Mouse (Mus musculus) ES-Bruce4 (cell line): ENCODE data around the gene Rec8. TPM values are rescaled to one million over a fixed set of nuclear protein-coding genes. Genes with fewer than 3 reads are reported as not detected.

Experiments used
- H3K27ac ChIP-seq: 2 replicates; pipeline ENCODE4 v1.5.1; 2012; ENCODE audit warnings: low read length, inconsistent platforms; ENCODE audit not compliant: insufficient read depth
- H3K27me3 ChIP-seq: 2 replicates; pipeline ENCODE4 v1.6.1; 2012; ENCODE audit warnings: mild to moderate bottlenecking, low read length, inconsistent platforms; ENCODE audit not compliant: control insufficient read depth, poor library complexity, insufficient read depth, severe bottlenecking
- H3K36me3 ChIP-seq: 2 replicates; pipeline ENCODE4 v1.6.1; 2012; ENCODE audit warnings: inconsistent platforms, mild to moderate bottlenecking, low read length, moderate library complexity; ENCODE audit not compliant: control insufficient read depth, poor library complexity, insufficient read depth, severe bottlenecking
- H3K4me1 ChIP-seq: one replicate; pipeline ENCODE4 v1.8.1; 2011; ENCODE audit warnings: low read length; ENCODE audit not compliant: control insufficient read depth, insufficient read depth
- H3K4me3 ChIP-seq: 2 replicates; pipeline ENCODE4 v1.5.1; 2011; ENCODE audit warnings: low read depth, mild to moderate bottlenecking, low read length
- H3K9ac ChIP-seq: 2 replicates; pipeline ENCODE4 v1.6.1; 2012; ENCODE audit warnings: low read depth, mild to moderate bottlenecking, inconsistent platforms; ENCODE audit not compliant: poor library complexity, severe bottlenecking
- H3K9me3 ChIP-seq: replicated peaks from 2 replicates; pipeline ENCODE4 v1.6.1; 2012; ENCODE audit warnings: mild to moderate bottlenecking, low read length, inconsistent platforms; ENCODE audit not compliant: control insufficient read depth, poor library complexity, insufficient read depth, severe bottlenecking
- CTCF ChIP-seq: IDR thresholded peaks from one replicate; pipeline ENCODE4 v1.8.1; 2011; ENCODE audit warnings: low read depth, low read length
- EP300 ChIP-seq: IDR thresholded peaks from 2 replicates; pipeline ENCODE4 v1.6.1; 2011; ENCODE audit warnings: low read depth, low read length; ENCODE audit not compliant: insufficient read depth
- POLR2A ChIP-seq: IDR thresholded peaks from one replicate; pipeline ENCODE4 v1.8.1; 2011; ENCODE audit warnings: low read length; ENCODE audit not compliant: insufficient read depth
- polyA plus RNA-seq: library from polyadenylated mRNA; stranded (reverse); fragments of >200 nt; gene quantifications from 2 replicates; pipeline ENCODE4 v1.2.4, GENCODE M21; 2011; ENCODE audit warnings: low read depth; ENCODE audit not compliant: missing spikeins, insufficient read depth, insufficient read length

The Rec8 gene
- polyA plus RNA-seq, 1 experiment = 16.4 TPM

GRCm38 (mm10) chr14:55603271-55603632 is 14.6 kb upstream of the Rec8 start, which contains the start of gene Irf9:
Gene Irf9 (plus strand): TSS chr14:55603571.
- no peaks in the 10 kb centered on the region for H3K9me3 ChIP-seq
- H3K4me3 ChIP-seq = peak within 1 kb of the TSS; percentile 46
- peak within 1 kb of the TSS; percentile 24; the same call in 1 of the 2 replicates for H3K9ac ChIP-seq
- H3K4me1 ChIP-seq = peaks cover 4% of the 10 kb centered on the region
- peaks cover 31% of the 10 kb centered on the region for H3K36me3 ChIP-seq
- H3K27me3 ChIP-seq = no peaks in the 10 kb centered on the region
- H3K27ac ChIP-seq = peak within 1 kb of the TSS; percentile 88
- no peak for TF ChIP-seq CTCF
- no peak for TF ChIP-seq POLR2A
- no peak for TF ChIP-seq EP300

GRCm38 (mm10) chr14:55603633-55604576 is 13.9 kb upstream of the Rec8 start:
- peak overlapping the region; percentile 24; the same call in 1 of the 2 replicates for H3K9ac ChIP-seq
- TF ChIP-seq POLR2A = peak; percentile 9
- TF ChIP-seq CTCF = peak; percentile 86
- peak; percentile 86 for TF ChIP-seq EP300
- H3K36me3 ChIP-seq = peaks cover 35% of the 10 kb centered on the region
- H3K27me3 ChIP-seq = no peaks in the 10 kb centered on the region
- peaks cover 4% of the 10 kb centered on the region for H3K4me1 ChIP-seq
- H3K9me3 ChIP-seq = no peaks in the 10 kb centered on the region
- H3K4me3 ChIP-seq = peak overlapping the region; percentile 46
- peak overlapping the region; percentile 88 for H3K27ac ChIP-seq

GRCm38 (mm10) chr14:55604823-55605222 is 13.0 kb upstream of the Rec8 start:
- Histone ChIP-seq H3K4me1 (peaks cover 4% of the 10 kb centered on the region), H3K4me3 (peak overlapping the region; percentile 22), H3K36me3 (peaks cover 35% of the 10 kb centered on the region), H3K9me3 (no peaks in the 10 kb centered on the region), H3K9ac (no peak overlapping the region; the same call in 1 of the 2 replicates), H3K27ac (peak overlapping the region; percentile 88), H3K27me3 (no peaks in the 10 kb centered on the region)
- TF ChIP-seq EP300 (no peak), POLR2A (no peak), CTCF (no peak)

- H3K36me3 ChIP-seq = peaks cover 35% of the 10 kb centered on the region
Measured at GRCm38 (mm10) chr14:55605743-55606459, 11.9 kb upstream of the Rec8 start.

GRCm38 (mm10) chr14:55608339-55608738 is 9.5 kb upstream of the Rec8 start:
- Histone ChIP-seq H3K4me1 (peaks cover 4% of the 10 kb centered on the region), H3K4me3 (no peak overlapping the region), H3K9me3 (no peaks in the 10 kb centered on the region), H3K27ac (no peak overlapping the region), H3K9ac (no peak overlapping the region), H3K27me3 (no peaks in the 10 kb centered on the region), H3K36me3 (peaks cover 25% of the 10 kb centered on the region)
- TF ChIP-seq CTCF (no peak), POLR2A (no peak)

More at GRCm38 (mm10) chr14:55605743-55606459, 11.9 kb upstream of the Rec8 start:
- Histone ChIP-seq H3K9me3 (no peaks in the 10 kb centered on the region), H3K27me3 (no peaks in the 10 kb centered on the region), H3K4me3 (no peak overlapping the region), H3K27ac (peak overlapping the region; percentile 46; the same call in 1 of the 2 replicates), H3K4me1 (peaks cover 4% of the 10 kb centered on the region), H3K9ac (peak overlapping the region; percentile 23)
- TF ChIP-seq POLR2A (no peak), EP300 (no peak), CTCF (no peak)

GRCm38 (mm10) chr14:55613346-55613745 is 4.5 kb upstream of the Rec8 start:
- TF ChIP-seq CTCF (no peak), POLR2A (no peak), EP300 (no peak)
- no peaks in the 10 kb centered on the region for H3K9me3 ChIP-seq
- no peak overlapping the region for H3K9ac ChIP-seq

More at GRCm38 (mm10) chr14:55613346-55613745, 4.5 kb upstream of the Rec8 start:
- Histone ChIP-seq H3K27ac (no peak overlapping the region), H3K27me3 (no peaks in the 10 kb centered on the region), H3K4me1 (no peaks in the 10 kb centered on the region), H3K36me3 (peaks cover 13% of the 10 kb centered on the region), H3K4me3 (no peak overlapping the region)
